Mouse (Mus musculus) skeletal muscle tissue, adult 2 months (tissue): ENCODE measurements at regions not wholly inside any gene's neighbourhood (a gene's known extent, or its start where the extent isn't known, plus 50 kb on each side); places are given as distances from the start of the nearest gene placed in this dataset.

Experiments
- DNase-seq: peaks from one replicate; pipeline ENCODE4 v3.0.0-alpha.2; 2012; ENCODE audit warnings: low read depth, low spot score

DNA sequence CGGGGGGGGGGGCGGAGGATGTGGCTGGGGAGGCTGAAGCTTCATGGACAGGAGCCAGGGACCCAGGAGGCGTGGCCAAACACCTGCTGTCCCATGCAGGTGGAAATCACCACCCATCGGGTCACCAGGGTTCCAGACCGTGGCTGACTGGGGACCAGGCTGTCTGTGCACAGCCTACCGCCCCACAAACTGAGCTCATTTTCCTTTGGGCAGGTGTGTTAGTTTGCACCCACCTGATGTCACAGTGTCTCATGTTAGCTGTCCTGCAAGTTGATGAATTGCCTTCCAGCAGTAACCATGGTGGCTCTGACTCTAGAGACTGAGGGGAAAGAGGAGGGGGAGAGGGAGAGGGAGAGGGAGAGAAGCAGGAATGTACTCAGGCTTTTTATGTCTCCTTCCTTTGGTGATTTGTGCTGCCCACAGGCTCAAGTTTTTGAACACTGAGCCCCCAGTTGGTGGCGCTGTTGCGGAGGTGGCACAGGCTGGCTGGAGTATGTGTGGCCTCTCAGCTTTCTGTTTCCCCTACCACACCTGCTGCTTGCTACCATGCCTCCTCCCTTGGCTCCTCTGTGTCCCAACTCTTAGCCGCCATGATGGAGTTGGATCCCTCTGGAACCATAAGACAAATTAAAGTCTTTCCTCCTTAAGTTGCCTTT is 107.8 kb upstream of the Man2a1 start:
- no peak for DNase-seq

DNA sequence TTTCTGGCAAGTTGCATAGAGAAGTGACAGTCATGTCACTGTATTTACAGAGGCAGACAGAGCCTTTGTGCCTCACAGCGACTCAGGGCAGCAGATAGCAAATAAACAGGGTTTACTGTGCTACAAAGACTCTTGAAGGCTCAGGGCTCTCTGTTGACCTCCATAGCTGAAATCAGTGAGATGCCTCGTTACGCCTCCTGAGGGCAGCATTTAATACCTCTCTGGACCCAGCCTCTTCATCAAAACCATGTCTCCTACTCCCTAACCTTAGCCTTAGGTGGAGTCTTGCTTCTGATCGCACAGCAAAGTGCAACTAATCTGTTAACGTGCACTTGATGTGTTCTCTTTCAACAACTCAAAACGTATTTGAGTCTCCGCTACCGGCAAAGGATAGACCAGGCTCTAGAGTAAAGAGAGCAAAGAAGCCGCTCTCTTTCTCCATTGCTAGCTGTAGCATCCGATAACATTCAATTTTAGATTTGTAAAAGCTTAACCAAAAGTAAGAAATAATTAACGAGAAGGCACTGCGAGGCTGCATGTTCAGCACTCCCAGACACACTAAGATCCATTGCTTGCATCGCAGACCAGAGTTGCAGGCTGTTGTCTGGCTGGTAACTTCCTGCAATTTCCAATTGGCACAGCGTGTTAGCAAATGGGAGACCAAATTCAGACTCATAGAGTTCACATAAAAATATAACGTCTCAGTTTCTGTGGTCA is 101.1 kb upstream of the Man2a1 start:
- DNase-seq: no peak

DNA sequence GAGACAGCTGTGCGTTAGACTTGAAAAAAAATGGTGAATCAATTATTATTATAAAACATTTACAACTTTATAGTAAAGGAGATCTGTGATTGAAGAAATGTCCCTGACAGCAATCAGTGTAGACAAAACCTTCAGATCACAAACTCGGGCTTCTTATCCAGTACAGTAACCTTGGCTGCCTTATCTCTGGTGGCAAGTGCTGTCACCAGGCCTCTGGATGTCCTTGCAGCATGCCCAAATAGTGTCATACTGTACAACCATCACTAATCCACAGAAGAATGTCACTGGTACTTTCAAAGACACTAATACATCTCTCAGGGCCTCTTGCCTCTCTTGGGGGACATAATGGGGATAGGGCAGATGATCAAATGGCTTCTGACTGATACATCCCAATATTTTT is 98.2 kb upstream of the Man2a1 start:
- no peak for DNase-seq

DNA sequence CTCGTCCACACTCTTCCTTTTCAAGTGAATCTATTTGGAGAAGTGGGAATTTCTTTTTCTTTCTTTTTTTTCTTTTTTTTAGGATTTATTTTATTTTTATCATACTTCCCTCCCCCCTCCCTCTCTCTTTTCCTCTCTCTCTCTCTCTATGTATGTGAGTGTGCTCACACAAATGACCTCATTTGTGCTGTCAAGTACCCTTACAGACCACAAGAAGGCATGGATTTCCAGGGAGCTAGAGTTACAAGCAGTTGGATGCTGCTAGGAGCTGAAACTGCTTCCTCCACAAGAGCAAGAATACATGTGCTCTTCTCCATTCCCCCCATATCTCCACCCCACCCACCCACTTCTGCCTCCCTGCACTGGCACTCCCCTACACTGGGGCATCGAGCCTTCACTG is 94.6 kb upstream of the Man2a1 start:
- DNase-seq: no peak

DNA sequence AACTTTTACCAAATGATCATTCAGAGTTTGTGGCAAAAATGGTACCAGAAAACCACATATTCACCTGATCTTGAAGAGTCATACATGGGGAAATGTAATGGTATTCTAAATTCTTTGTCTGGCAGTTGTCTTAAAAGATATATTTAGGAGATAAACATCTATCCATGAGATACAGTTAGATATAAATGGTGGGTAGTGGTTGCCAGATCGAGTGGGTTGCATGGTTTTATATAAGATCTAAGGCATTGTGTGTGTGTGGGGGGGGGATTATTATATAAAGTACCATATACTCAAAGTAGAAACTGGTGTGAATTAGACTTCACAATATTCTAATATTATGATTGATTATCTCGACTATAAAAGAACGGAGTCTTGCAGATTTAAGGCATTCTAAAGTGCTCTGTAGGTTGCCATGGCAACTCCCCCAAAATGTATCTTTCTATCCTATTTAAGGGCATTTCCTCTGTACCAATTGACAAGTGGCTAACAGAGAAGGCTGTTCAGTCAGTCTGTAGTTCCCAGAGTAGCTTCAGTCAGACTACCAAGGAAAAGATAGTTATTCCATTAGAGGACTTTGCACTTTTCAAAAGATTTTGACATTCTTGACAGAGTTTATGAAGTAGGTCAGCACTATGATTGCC is 89.3 kb upstream of the Man2a1 start:
- no peak for DNase-seq

DNA sequence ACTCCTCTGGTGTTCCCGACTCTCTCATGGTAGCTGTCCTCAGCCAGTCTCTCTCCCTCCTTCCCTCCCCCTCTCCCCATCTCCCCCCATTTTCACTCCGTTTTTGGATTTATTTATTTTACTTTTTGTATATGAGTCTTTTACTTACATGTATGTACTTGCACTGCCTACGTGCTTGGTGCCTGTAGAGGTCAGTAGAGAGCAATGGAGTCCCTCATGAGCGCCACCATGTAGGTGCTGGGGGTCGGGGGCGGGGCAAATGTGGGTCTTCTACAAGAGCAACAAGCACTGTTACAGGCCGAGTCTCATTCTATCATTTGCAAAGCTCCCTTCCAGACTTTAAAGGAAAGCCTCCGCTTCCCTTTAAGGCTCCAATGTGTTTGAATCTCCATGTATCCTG is 78.3 kb upstream of the Man2a1 start:
- no peak for DNase-seq

DNA sequence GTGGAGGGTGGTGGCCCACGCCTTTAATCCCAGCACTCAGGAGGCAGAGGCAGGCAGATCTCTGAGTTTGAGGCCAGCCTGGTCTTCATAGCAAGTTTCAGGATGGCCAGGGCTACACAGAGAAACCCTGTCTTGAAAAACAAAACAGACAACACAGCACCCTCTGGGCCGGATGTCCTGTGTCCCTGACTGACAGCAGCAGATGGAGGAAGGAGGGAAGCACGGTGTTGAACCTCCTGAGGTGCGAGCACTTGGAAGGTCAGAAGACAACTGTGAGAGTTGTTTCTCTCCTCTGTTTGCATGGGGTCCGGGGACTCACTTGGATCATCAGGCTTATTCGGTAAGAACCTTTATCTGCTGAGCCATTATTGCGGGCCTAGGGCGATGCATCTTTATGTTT is 76.6 kb upstream of the Man2a1 start:
- DNase-seq: no peak

DNA sequence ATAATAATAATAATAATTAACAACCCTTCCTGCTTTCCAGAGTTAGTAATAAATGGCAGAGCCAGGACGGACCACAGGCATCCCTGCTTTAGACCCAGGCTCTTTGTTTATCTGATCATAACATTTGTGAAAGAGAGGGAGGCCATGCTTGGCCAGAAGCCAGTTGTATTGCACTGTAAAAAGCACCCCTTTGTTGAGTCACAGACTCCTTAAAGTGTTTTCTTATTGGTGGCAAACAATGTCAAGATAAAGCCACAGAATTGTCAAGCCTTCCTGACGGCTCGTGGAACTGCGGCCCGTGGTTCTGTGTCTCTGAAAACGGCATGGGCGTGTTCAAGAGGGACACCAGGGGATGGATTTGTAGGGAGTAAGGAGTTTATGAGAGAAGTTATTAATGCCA is 72.7 kb upstream of the Man2a1 start:
- no peak for DNase-seq

DNA sequence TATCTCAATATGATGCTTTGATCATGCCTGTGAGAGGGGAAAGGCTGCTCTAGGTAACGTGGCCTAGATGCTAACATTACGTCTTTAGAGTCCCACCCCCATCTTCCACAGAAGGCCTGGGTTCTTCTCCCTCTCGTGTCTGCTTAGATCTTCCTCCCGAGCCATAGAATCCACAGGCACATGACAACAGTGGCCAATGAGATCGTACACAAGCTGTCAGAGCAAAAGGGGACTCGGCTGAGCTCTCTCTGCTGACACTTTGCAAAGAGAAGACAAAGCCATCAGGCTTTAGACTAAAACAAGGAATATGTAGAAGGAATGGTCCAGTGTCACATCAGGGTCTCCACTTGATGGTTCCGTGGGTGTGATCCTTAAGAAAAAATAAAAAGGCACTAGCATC is 72.1 kb upstream of the Man2a1 start:
- no peak for DNase-seq

DNA sequence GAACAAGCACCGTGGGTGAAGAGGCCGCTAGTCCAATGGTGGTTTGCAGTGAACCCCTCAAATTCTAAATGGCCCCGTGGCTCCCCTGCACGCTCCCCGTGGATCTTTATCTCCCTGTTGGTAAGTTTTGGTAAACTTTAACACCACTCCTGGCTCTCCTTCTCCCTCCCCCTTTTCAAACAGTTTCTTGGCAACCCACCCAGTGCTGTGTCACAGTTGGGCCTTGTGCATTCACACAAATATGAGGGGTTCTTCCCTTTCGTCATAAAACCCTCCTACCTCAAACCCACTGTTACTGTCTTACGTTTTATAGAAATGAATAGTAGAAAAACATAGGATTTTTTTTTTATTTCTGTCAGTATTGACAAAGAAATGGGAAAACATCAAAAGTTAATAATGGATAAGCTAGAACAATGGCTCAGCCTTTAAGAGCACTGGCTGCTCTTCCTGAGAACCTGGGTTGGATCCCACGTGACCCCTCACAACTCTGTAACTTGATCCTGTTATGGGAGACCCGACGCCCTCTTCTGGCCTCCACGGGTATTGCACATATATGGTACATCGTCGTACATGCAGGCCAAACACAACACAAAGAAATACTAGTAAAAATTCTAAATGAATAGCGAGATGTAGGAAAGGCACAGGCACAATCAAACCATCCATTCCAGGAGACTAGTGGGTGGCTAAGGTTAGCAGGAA is 71.1 kb upstream of the Man2a1 start:
- DNase-seq: no peak

DNA sequence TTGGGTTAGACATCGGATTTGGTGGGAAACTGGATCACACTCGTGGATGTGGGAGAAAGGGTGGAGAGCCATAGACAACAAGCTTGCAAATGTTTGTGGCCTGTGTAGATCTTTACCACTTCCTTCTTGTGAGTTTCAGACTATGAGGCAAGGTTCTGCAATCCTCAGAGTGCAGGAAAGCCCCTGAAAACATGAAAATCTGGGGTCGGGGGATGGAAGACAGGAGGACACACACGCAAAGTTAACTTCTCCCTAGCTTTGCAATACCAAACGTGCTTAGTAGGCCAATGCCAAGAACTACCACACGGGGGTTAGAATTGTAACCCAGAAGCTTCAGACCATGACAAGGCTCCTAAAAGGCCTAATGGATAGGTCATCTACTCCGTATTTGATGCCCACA is 69.4 kb upstream of the Man2a1 start:
- DNase-seq: no peak

DNA sequence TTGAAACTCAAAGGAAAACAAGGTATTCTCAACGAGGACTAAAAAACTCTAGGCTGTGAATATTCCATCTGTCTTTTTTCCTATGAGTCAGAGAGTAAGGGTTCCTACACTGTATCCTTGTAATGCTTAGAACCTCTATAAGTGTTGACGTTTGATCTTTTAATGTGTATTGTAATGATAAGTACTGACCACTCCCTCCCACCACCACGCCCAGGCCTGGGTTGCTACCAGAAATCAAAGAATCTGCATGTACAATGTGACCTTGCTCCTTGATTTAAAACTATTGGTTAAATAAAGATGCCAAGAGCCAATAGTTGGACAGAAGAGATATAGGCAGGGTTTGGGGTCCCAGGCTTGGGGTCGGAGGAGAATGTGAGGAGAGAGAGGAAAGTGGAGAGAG is 66.2 kb upstream of the Man2a1 start:
- DNase-seq: no peak

DNA sequence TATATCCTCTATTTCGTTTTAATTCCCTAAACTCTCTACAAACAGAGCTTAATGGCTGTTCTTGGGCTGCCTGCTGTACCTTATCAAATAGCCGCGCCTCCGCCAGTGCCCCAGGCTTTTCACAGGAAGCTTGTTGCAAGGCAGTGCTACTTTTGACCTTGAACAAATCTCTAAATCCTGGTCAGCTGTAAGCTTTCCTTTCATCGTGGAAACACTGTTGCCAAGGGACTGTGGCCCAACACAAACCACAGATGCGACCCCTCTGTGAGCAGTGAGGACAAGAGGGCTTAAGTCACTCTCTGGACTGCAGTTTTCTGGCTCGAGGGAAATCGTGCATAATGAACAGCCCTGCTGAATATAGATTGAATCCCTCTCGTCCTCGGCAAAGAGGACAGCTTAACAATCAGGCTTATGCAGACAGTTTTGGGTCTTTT is 62.0 kb upstream of the Man2a1 start:
- no peak for DNase-seq

DNA sequence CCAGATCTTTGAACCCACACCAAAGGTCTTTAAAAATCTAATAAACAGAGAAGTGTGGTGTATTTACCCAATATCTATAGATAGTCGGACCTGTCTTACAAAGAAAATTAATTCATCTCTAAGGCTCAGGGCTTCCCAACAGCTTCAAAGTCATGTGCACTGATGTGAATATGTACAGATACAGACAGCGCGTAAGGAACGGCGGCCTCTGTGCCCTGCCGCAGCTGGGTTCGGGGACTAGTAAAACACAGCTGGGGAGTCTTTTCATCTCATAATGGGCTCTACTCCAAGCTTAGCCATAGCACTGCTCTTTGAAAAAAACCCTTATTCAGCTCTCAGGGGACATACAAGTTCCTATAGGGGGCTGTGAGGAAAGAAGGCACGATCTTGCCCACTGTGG is 60.1 kb upstream of the Man2a1 start:
- no peak for DNase-seq

DNA sequence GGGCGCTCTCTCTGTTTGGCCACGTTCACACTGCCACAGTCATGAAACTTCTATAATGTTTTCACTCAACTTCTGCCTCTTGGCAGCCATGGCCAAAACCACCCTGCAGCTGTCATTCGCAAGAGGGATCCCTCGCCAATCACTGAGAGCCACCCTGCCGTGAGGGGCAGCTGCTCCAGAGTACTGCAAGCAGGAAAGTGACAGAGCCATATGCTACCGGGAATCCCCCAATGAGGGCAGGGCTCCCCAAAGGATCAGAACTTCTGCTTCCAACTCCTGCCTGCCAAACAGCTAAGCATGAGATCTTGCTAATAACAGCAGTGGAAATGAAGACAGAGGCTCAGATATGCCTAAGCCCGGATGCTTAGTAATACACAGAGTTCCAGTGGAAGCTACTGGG is 52.0 kb upstream of the Man2a1 start:
- no peak for DNase-seq

DNA sequence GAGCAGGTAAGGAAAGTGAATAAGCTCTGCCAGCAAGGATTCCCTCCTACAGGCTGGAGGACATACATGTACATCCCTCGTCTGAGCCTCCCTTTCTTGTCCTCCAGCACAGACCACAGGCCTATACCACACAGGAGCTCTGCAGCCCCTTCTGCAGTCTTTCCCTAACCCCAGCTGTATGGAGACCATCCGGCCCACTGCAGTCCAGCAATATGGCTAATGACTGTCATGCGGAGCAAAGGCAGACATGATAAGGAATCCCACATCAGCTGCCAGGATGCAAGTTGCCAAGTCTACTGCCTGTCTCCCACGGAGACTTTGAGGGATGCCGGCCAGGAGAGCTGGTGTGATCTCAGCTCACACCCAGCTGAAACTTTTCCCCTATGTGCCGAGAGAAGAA is 50.5 kb upstream of the Man2a1 start:
- no peak for DNase-seq
